Mouse (Mus musculus) MEL (cell line): ENCODE measurements around the gene Cotl1. TPM values are rescaled to one million over a fixed set of nuclear protein-coding genes. Genes with fewer than 3 reads are reported as not detected.

ENCODE experiments used
- DNase-seq: peaks from one replicate; pipeline ENCODE4 v3.0.0; 2011; ENCODE audit warnings: low read depth, low spot score
- H3K27ac ChIP-seq: 2 replicates; pipeline ENCODE4 v1.5.1; 2012; ENCODE audit warnings: low read depth, mild to moderate bottlenecking, control low read depth, low read length, moderate library complexity; ENCODE audit not compliant: control insufficient read depth
- H3K27me3 ChIP-seq, 2 experiments: fragments of 150-350 bp in 1 of 2; sonication (generic) in 1 of 2; 2 replicates each; pipeline ENCODE4 v1.6.1; 2012; ENCODE audit warnings: low read length in 2 of 2, mild to moderate bottlenecking in 2 of 2, improper control_type of control experiment in 1 of 2, moderate library complexity in 1 of 2; ENCODE audit not compliant: insufficient read depth in 2 of 2, control insufficient read depth in 1 of 2
- H3K36me3 ChIP-seq, 2 experiments: 2 replicates each; pipeline ENCODE4 v1.6.1; 2012 to 2014; ENCODE audit warnings: low read length in 2 of 2, improper control_type of control experiment in 1 of 2, inconsistent platforms in 1 of 2, mild to moderate bottlenecking in 1 of 2; ENCODE audit not compliant: insufficient read depth in 2 of 2, control insufficient read depth in 1 of 2
- H3K4me1 ChIP-seq, 2 experiments: fragments of 150-350 bp in 1 of 2; sonication (generic) in 1 of 2; 2 replicates each; pipeline ENCODE4 v1.6.1; 2012; ENCODE audit warnings: low read length in 2 of 2, improper control_type of control experiment in 1 of 2, mild to moderate bottlenecking in 1 of 2; ENCODE audit not compliant: insufficient read depth in 2 of 2, control insufficient read depth in 1 of 2
- H3K4me3 ChIP-seq, 2 experiments: fragments of 150-350 bp in 1 of 2; sonication (generic) in 1 of 2; 2 replicates each; pipeline ENCODE4 v1.5.1; 2012; ENCODE audit warnings: low read depth in 2 of 2, low read length in 2 of 2, mild to moderate bottlenecking in 2 of 2, moderate library complexity in 2 of 2, control low read depth in 1 of 2, improper control_type of control experiment in 1 of 2; ENCODE audit not compliant: control insufficient read depth in 1 of 2, insufficient read depth in 1 of 2
- H3K79me2 ChIP-seq: 2 replicates; pipeline ENCODE4 v1.6.1; 2012; ENCODE audit warnings: mild to moderate bottlenecking, low read length, moderate library complexity; ENCODE audit not compliant: control insufficient read depth, poor library complexity, insufficient read depth
- H3K9ac ChIP-seq: 2 replicates; pipeline ENCODE4 v1.6.1; 2012; ENCODE audit warnings: low read depth, mild to moderate bottlenecking, control low read depth, low read length, moderate library complexity; ENCODE audit not compliant: control insufficient read depth, poor library complexity, severe bottlenecking
- H3K9me3 ChIP-seq: fragments of 150-350 bp; sonication (generic); replicated peaks from 2 replicates; pipeline ENCODE4 v1.6.1; 2012; ENCODE audit warnings: mild to moderate bottlenecking, low read length, improper control_type of control experiment, moderate library complexity; ENCODE audit not compliant: insufficient read depth
- BHLHE40 ChIP-seq: IDR thresholded peaks from 2 replicates; pipeline ENCODE4 v1.6.1; 2012; ENCODE audit warnings: low read depth, mild to moderate bottlenecking, inconsistent platforms, low read length, improper control_type of control experiment, borderline replicate concordance
- CHD1 ChIP-seq: IDR thresholded peaks from 2 replicates; pipeline ENCODE4 v1.6.1; 2012; ENCODE audit warnings: low read depth, mild to moderate bottlenecking, inconsistent platforms, low read length, improper control_type of control experiment
- CTCF ChIP-seq, 3 experiments: IDR thresholded peaks in 2 of 3; conservative IDR thresholded peaks in 1 of 3; 2 replicates each; pipeline ENCODE4 v1.5.1; 2011 to 2012; ENCODE audit warnings: low read length in 3 of 3, low read depth in 2 of 3, mild to moderate bottlenecking in 2 of 3, improper control_type of control experiment in 1 of 3, inconsistent platforms in 1 of 3, mixed read lengths in 1 of 3, moderate library complexity in 1 of 3; ENCODE audit not compliant: control insufficient read depth in 1 of 3, insufficient read depth in 1 of 3, poor library complexity in 1 of 3, severe bottlenecking in 1 of 3
- ELF1 ChIP-seq: IDR thresholded peaks from 2 replicates; pipeline ENCODE4 v1.6.1; 2014; ENCODE audit warnings: low read depth, mild to moderate bottlenecking, inconsistent platforms, low read length, improper control_type of control experiment, moderate library complexity
- EP300 ChIP-seq, 2 experiments: IDR thresholded peaks; 2 replicates each; pipeline ENCODE4 v1.6.1; 2011; ENCODE audit warnings: improper control_type of control experiment in 2 of 2, low read length in 2 of 2, low read depth in 1 of 2, mild to moderate bottlenecking in 1 of 2
- ETS1 ChIP-seq: IDR thresholded peaks from 2 replicates; pipeline ENCODE4 v1.6.1; 2012; ENCODE audit warnings: low read depth, mild to moderate bottlenecking, inconsistent platforms, low read length, improper control_type of control experiment, moderate library complexity
- GABPA ChIP-seq: IDR thresholded peaks from 2 replicates; pipeline ENCODE4 v1.6.1; 2012; ENCODE audit warnings: low read depth, mild to moderate bottlenecking, inconsistent platforms, low read length, improper control_type of control experiment, moderate library complexity
- GATA1 ChIP-seq: IDR thresholded peaks from 2 replicates; pipeline ENCODE4 v1.6.1; 2011; ENCODE audit warnings: low read depth, low read length, improper control_type of control experiment
- JUND ChIP-seq: IDR thresholded peaks from 2 replicates; pipeline ENCODE4 v1.6.1; 2011; ENCODE audit warnings: low read depth, mild to moderate bottlenecking, improper control_type of control experiment, low read length
- KAT2A ChIP-seq: conservative IDR thresholded peaks from 2 replicates; pipeline ENCODE4 v1.6.1; 2012; ENCODE audit warnings: low read depth, low read length, improper control_type of control experiment, inconsistent platforms
- MAFK ChIP-seq: IDR thresholded peaks from 2 replicates; pipeline ENCODE4 v1.6.1; 2011; ENCODE audit warnings: low read depth, mild to moderate bottlenecking, low read length, improper control_type of control experiment, borderline replicate concordance
- MAX ChIP-seq: IDR thresholded peaks from 2 replicates; pipeline ENCODE4 v1.6.1; 2011; ENCODE audit warnings: low read length, improper control_type of control experiment
- MYC ChIP-seq: IDR thresholded peaks from 2 replicates; pipeline ENCODE4 v1.6.1; 2011; ENCODE audit warnings: low read depth, mild to moderate bottlenecking, low read length, improper control_type of control experiment, moderate library complexity
- NELFE ChIP-seq: IDR thresholded peaks from 2 replicates; pipeline ENCODE4 v1.6.1; 2011; ENCODE audit warnings: low read depth, low read length, improper control_type of control experiment
- NRF1 ChIP-seq: IDR thresholded peaks from 2 replicates; pipeline ENCODE4 v1.6.1; 2014; ENCODE audit warnings: low read depth, mild to moderate bottlenecking, inconsistent platforms, low read length, improper control_type of control experiment, moderate library complexity; ENCODE audit not compliant: poor library complexity, insufficient read depth, severe bottlenecking
- POLR2A ChIP-seq, 2 experiments: IDR thresholded peaks; 2 replicates each; pipeline ENCODE4 v1.6.1; 2011 to 2012; ENCODE audit warnings: low read length in 2 of 2, mild to moderate bottlenecking in 2 of 2, control low read depth in 1 of 2, improper control_type of control experiment in 1 of 2, low read depth in 1 of 2, moderate library complexity in 1 of 2; ENCODE audit not compliant: control insufficient read depth in 1 of 2, insufficient read depth in 1 of 2, poor library complexity in 1 of 2
- POLR2AphosphoS2 ChIP-seq: IDR thresholded peaks from 2 replicates; pipeline ENCODE4 v1.6.1; 2011; ENCODE audit warnings: low read length, improper control_type of control experiment
- POLR2AphosphoS5 ChIP-seq: IDR thresholded peaks from 2 replicates; pipeline ENCODE4 v1.6.1; 2012; ENCODE audit warnings: low read depth, borderline replicate concordance, mild to moderate bottlenecking, inconsistent platforms, low read length, moderate library complexity, mixed read lengths
- RAD21 ChIP-seq: IDR thresholded peaks from 2 replicates; pipeline ENCODE4 v1.6.1; 2011; ENCODE audit warnings: mild to moderate bottlenecking, low read depth, low read length, improper control_type of control experiment
- RCOR1 ChIP-seq: IDR thresholded peaks from 2 replicates; pipeline ENCODE4 v1.6.1; 2012; ENCODE audit warnings: low read depth, mild to moderate bottlenecking, inconsistent platforms, low read length, improper control_type of control experiment
- SIN3A ChIP-seq: IDR thresholded peaks from 2 replicates; pipeline ENCODE4 v1.6.1; 2012; ENCODE audit warnings: low read length, improper control_type of control experiment, inconsistent platforms
- TAL1 ChIP-seq: IDR thresholded peaks from 2 replicates; pipeline ENCODE4 v1.6.1; 2012; ENCODE audit warnings: mild to moderate bottlenecking, inconsistent platforms, low read length, moderate library complexity, mixed read lengths
- TBP ChIP-seq: IDR thresholded peaks from 2 replicates; pipeline ENCODE4 v1.8.0; 2011; ENCODE audit warnings: low read depth, low read length, improper control_type of control experiment
- TCF12 ChIP-seq: IDR thresholded peaks from 2 replicates; pipeline ENCODE4 v1.6.1; 2014; ENCODE audit warnings: low read depth, mild to moderate bottlenecking, inconsistent platforms, low read length, improper control_type of control experiment, moderate library complexity
- USF1 ChIP-seq: IDR thresholded peaks from 2 replicates; pipeline ENCODE4 v1.6.1; 2014; ENCODE audit warnings: low read depth, mild to moderate bottlenecking, inconsistent platforms, low read length, improper control_type of control experiment, moderate library complexity
- USF2 ChIP-seq, 2 experiments: IDR thresholded peaks; 2 replicates each; pipeline ENCODE4 v1.6.1; 2011 to 2012; ENCODE audit warnings: improper control_type of control experiment in 2 of 2, low read length in 2 of 2, borderline replicate concordance in 1 of 2, inconsistent platforms in 1 of 2, low read depth in 1 of 2, mild to moderate bottlenecking in 1 of 2; ENCODE audit not compliant: insufficient read depth in 1 of 2
- ZKSCAN1 ChIP-seq: IDR thresholded peaks from 2 replicates; pipeline ENCODE4 v1.6.1; 2012; ENCODE audit warnings: low read depth, mild to moderate bottlenecking, inconsistent platforms, low read length, improper control_type of control experiment, moderate library complexity
- ZNF384 ChIP-seq: IDR thresholded peaks from 2 replicates; pipeline ENCODE4 v1.6.1; 2012; ENCODE audit warnings: low read depth, mild to moderate bottlenecking, inconsistent platforms, low read length, improper control_type of control experiment
- polyA plus RNA-seq, 2 experiments: library from polyadenylated mRNA; stranded (reverse) in 1 of 2; unstranded in 1 of 2; fragments of >175 nt in 1 of 2; fragments of >200 nt in 1 of 2; gene quantifications; 2 replicates each; pipeline versions ENCODE4 v1.2.1 to v1.2.4; 2012; ENCODE audit warnings: low replicate concordance in 2 of 2, low read depth in 1 of 2; ENCODE audit not compliant: insufficient read length in 2 of 2, insufficient read depth in 1 of 2, missing spikeins in 1 of 2
- total RNA-seq: library from RNA; depleted of rRNA; stranded (reverse); fragments of 300-350 nt; gene quantifications from 2 replicates; pipeline ENCODE4 v1.2.3, GENCODE M21; 2012

Gene Cotl1
- total and polyA plus RNA-seq, 3 experiments = 70.3 to 114 TPM; not detected in 1

GRCm38 (mm10) chr8:119829870-119830580 is 10.3 kb downstream of the Cotl1 start:
- Histone ChIP-seq H3K4me1 (peaks cover 49 to 69% of the 10 kb centered on the region in 2 experiments), H3K4me3 (no peak overlapping the region), H3K79me2 (no peaks in the 10 kb centered on the region), H3K36me3 (peaks cover 0 to 43% of the 10 kb centered on the region in 2 experiments; a peak in 2 of 4 replicates), H3K9ac (no peak overlapping the region), H3K27ac (no peak overlapping the region), H3K27me3 (no peaks in the 10 kb centered on the region), H3K9me3 (no peaks in the 10 kb centered on the region)
- no peak for TF ChIP-seq USF2 (IDR thresholded peaks at IDR 0.05; ENCODE audit: borderline replicate concordance in 1 of 2, insufficient read depth in 1 of 2, low read depth in 1 of 2, low read length in 2 of 2)
- TF ChIP-seq GATA1 = no peak
- no peak for TF ChIP-seq BHLHE40
- no peak for TF ChIP-seq MAFK
- no peak for TF ChIP-seq CTCF (IDR thresholded peaks at IDR 0.05 in 2 of 3, conservative IDR thresholded peaks at IDR 0.05 in 1 of 3; ENCODE audit: control insufficient read depth in 1 of 3, insufficient read depth in 1 of 3, low read depth in 2 of 3, low read length in 3 of 3, poor library complexity in 1 of 3, severe bottlenecking in 1 of 3)
- TF ChIP-seq MAX = no peak
- no peak for TF ChIP-seq CHD1
- TF ChIP-seq NRF1 = no peak
- TF ChIP-seq ZKSCAN1 = no peak
- no peak for TF ChIP-seq TCF12
- TF ChIP-seq POLR2A (IDR thresholded peaks at IDR 0.05; ENCODE audit: control insufficient read depth in 1 of 2, insufficient read depth in 1 of 2, low read depth in 1 of 2, low read length in 2 of 2, poor library complexity in 1 of 2) = no peak
- TF ChIP-seq JUND = no peak
- no peak for TF ChIP-seq MYC
- no peak for TF ChIP-seq ETS1
- no peak for TF ChIP-seq TAL1
- no peak for TF ChIP-seq EP300 (IDR thresholded peaks at IDR 0.05; ENCODE audit: low read depth in 1 of 2, low read length in 2 of 2)
- TF ChIP-seq RCOR1 = no peak
- no peak for DNase-seq

GRCm38 (mm10) chr8:119829420-119829819 is 10.9 kb downstream of the Cotl1 start:
- H3K4me3 ChIP-seq = no peak overlapping the region
- H3K79me2 ChIP-seq = no peaks in the 10 kb centered on the region
- no peak for TF ChIP-seq SIN3A
- no peak for TF ChIP-seq POLR2AphosphoS2
- TF ChIP-seq POLR2AphosphoS5 = no peak
- no peak for TF ChIP-seq ZNF384
- no peak; the same call in 1 of the 2 replicates for TF ChIP-seq BHLHE40
- no peak for TF ChIP-seq GATA1
- no peak for TF ChIP-seq TAL1
- no peak for TF ChIP-seq RAD21
- no peak for TF ChIP-seq USF1
- TF ChIP-seq ELF1 = no peak
- TF ChIP-seq NELFE = no peak
- TF ChIP-seq KAT2A = no peak
- TF ChIP-seq CHD1 = no peak
- no peak for TF ChIP-seq TBP
- no peak for TF ChIP-seq CTCF (IDR thresholded peaks at IDR 0.05 in 2 of 3, conservative IDR thresholded peaks at IDR 0.05 in 1 of 3; ENCODE audit: control insufficient read depth in 1 of 3, insufficient read depth in 1 of 3, low read depth in 2 of 3, low read length in 3 of 3, poor library complexity in 1 of 3, severe bottlenecking in 1 of 3)
- no peak for TF ChIP-seq GABPA
- no peak for TF ChIP-seq JUND
- TF ChIP-seq ZKSCAN1 = no peak
- no peaks in the 10 kb centered on the region for H3K9me3 ChIP-seq
- no peak overlapping the region for H3K9ac ChIP-seq
- DNase-seq = no peak
- peaks cover 51 to 74% of the 10 kb centered on the region in 2 experiments for H3K4me1 ChIP-seq
- H3K27me3 ChIP-seq = no peaks in the 10 kb centered on the region
- H3K27ac ChIP-seq = peak overlapping the region; percentile 47
- peaks cover 0 to 46% of the 10 kb centered on the region in 2 experiments; a peak in 2 of 4 replicates for H3K36me3 ChIP-seq
